Mouse (Mus musculus) heart, adult 18-20 months (tissue): ENCODE data around the gene Hsph1. TPM values are rescaled to one million over a fixed set of nuclear protein-coding genes. Genes with fewer than 3 reads are reported as not detected.
A peak's percentile ranks its signal among the peaks of the same experiment; 100 is the strongest.

ENCODE experiments used
- DNase-seq, 2 experiments: peaks; one replicate each; pipeline ENCODE4 v3.0.0; 2021 to 2022; ENCODE audit warnings: mixed read lengths in 1 of 2
- long read RNA-seq, 2 experiments: library from polyadenylated mRNA; stranded (forward); transcript quantifications; one replicate each; pipeline ENCODE4 v2.0.0; 2021
- total RNA-seq, 2 experiments: library from RNA; stranded (reverse); gene quantifications; 2 replicates each; pipeline ENCODE4 v1.2.3; 2021

Gene Hsph1
- 100 to 1,000 TPM in 1 of 2 experiments, 10 to 100 TPM in 1; 97.7 to 121 TPM for total RNA-seq
- long read RNA-seq, experiment 1, transcript Hsph1-201 (17 exons, 3,240 nt) = minor isoform, 8 of 51 reads
- long read RNA-seq, experiment 1, transcript Hsph1-211 (18 exons, 3,802 nt) = major isoform, 35 of 51 reads
- long read RNA-seq, experiment 1, partial matches to known transcripts = 5 of 51 reads
- long read RNA-seq, experiment 1, other reads (novel, unspliced or antisense) = 3 of 51 reads
- long read RNA-seq, experiment 2, transcript Hsph1-201 (17 exons, 3,240 nt) = minor isoform, 7 of 28 reads
- long read RNA-seq, experiment 2, transcript Hsph1-211 (18 exons, 3,802 nt) = major isoform, 13 of 28 reads
- long read RNA-seq, experiment 2, partial matches to known transcripts = 3 of 28 reads
- long read RNA-seq, experiment 2, other reads (novel, unspliced or antisense) = 5 of 28 reads

DNA sequence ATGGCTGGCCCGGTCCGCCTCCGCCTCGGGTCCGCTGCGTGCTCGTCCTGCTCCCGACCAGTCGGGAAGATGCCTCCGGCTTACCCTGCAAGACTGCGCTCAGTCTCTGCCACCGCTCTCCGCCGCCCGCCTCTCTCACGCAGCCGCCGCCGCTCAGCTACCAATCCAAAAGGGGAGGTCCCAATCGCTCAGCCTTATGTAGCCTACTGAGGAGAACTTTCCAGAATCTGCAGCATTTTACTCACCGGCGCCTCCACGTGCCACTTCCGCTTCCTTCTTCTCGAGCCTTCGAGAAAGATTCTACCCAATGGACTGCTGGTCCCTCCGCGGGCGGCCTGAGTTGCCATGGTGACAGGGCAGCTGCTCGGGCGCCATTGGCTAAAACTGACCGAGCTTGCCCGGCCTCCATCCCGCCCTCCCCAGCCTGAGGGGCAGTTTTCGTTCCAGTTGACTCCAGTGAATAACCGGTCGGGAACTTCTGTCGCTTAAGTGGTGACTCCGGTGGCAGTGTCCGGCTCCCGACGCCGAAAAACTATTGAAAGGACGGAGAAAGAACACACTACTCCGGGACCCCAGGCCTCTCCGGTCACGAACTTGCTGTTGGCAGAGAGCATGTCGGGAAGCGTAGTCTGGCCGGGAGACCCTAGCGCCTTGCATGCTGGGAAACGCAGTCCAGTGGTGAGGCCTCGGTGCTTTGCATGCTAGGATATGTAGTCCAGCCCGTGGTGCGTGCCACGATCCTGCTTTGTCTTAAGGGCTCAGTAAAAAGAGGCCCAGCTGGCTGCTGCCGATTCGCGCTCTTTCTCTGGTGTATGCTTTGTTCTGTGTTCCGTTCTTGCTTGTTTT lies at the start of gene Hsph1:
Gene Hsph1 (minus strand): TSS at position 302 of the 846 bp plus-strand sequence.
- peak; percentile 99 for DNase-seq

DNA sequence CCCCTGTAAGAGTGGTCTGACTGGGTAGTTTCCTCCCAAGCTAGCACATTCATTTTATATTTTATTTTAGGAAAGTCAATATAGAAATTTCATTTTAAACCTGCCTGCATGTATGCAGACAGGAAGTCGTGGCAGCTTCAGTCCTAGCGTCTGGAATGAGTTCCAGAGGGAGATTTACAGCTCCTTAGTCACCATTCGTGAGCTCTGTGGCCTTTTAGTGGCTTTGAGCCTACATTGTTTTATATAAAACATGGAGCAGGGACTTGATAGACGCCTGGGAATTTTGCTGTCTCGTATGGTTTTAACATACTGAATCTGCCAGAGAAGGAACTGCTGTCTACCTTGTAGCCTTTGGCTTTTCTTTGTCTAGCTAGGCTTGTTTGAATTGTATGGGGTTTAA lies 44.8 kb upstream of the Hsph1 start:
- no peak for DNase-seq

DNA sequence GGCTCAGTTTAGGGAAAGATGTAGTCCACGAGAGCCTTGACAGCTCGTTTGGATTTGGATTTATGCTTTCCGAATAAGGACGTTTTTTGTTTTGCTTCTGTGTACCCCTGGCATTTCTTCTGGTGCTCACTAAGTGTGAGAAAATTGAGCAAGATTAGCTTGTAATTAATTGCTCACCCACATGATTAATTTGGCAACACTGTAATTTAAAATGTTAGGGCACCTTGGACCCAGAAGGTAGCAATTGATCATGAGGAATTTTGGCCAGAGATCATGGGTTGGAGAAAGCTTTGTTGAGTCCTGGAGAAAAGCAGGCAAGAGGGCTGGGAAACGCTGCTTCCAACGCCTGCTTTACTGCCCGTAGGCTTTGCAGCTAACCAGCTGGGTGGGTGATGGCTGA lies 43.7 kb upstream of the Hsph1 start:
- DNase-seq = no peak

DNA sequence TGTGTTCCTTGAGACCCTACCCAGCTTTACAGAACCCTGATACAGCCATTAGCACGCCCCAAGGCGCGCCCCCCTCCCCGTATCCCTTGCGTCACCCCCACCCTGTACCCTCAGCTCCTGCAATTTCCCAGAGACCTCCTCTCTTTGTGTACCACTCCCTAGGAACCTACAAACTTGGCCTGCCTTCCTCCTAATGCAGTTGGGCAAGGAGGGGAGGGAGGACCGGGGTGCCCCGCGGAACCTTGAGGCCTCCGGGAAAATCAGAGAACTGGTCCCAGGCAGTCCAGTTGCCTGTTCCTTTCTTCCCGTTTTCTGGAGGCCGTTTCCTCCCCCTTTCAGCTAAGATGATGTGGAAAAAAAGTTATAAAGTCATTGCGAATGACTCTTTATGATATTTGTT lies 43.2 kb upstream of the Hsph1 start:
- peak in 1 of 2 experiments; percentile 13 for DNase-seq

GRCm38 (mm10) chr5:149678990-149679348 lies 42.8 kb upstream of the Hsph1 start:
- peak in 1 of 2 experiments; percentile 5 for DNase-seq

- peak; percentile 88 to 90 for DNase-seq
Measured at GRCm38 (mm10) chr5:149678100-149678989, 42.2 kb upstream of the Hsph1 start, which contains the start of gene B3glct. B3glct (plus strand) TSS chr5:149678230.

GRCm38 (mm10) chr5:149677196-149677595 lies 41.0 kb upstream of the Hsph1 start:
- DNase-seq = no peak

DNA sequence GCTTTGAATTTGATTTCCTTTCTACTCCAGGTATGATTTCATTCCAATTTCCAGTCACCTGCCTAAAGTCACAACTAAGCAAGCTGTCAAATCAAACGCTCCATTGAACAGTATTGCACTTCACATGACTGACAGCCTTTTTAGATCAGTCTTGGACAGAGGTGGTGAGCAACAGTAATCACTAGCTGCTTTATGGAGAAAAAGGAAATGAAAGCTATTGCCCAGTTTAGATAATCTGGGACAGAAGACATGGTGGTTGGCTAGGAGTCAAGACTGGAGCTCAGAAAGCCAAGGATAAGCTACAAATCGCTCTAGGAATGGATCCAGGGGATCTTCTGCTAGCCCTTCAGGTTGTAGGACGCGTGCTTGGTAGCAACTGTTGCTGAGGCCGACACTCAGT lies 27.2 kb upstream of the Hsph1 start:
- no peak for DNase-seq

GRCm38 (mm10) chr5:149662980-149663379 lies 26.8 kb upstream of the Hsph1 start:
- no peak for DNase-seq

DNA sequence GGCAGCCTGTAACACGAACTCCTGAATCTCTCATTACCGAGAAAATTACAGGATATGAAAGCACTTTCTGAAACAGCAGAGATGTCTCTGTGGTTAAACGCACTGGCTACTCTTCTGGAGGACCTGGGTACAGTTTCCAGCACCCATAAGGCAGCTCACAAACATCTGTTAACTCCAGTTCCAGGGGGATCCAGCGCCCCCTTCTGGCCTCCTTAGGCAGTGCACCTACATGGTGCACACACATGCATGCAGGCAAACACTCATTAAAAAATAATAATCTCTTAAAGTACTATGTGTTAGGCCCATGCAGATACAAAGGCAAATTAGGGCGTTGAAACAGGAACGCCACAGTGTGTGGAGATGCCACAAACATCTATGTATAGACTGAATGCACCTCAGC lies 25.3 kb upstream of the Hsph1 start:
- DNase-seq = no peak

- no peak for DNase-seq
Measured at GRCm38 (mm10) chr5:149659414-149659780, 23.2 kb upstream of the Hsph1 start.

GRCm38 (mm10) chr5:149658741-149659413 lies 22.7 kb upstream of the Hsph1 start:
- no peak for DNase-seq

DNA sequence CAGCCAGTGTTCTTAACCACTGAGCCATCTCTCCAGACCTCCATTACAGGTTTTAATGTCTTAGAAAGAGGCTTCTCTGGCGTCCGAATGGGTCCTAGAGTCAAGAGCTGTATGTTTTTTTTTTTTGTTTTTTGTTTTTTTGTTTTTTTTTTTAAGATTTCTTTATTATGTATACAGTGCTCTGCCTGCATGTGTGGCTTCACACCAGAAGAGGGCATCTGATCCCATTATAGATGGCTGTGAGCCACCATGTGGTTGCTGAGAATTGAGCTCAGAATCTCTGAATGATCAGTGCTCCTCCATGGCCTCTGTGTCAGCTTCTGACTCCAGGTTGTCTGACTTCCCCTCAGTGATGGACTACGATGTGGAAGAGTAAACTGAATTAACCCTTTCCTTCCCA lies 21.8 kb upstream of the Hsph1 start:
- DNase-seq = no peak

DNA sequence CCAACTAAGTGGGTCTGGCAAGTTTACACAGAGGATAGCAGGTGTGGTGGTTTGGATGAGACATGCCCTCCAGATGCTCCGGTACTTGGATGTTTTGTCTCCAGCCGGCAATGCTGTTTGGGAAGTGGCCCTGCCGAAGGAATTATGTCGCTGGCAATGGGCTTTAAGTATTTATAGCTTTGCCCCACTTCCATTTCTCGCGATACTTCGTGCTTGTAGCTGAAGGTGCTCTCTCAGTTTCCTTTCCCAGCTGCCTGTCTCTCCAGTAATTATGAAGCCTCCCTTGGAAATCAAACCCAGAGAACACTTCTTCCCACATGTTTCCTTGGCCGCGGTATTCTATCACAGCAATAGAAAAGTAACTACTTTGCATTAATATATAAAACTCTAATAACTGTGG lies 19.5 kb upstream of the Hsph1 start:
- DNase-seq = no peak

DNA sequence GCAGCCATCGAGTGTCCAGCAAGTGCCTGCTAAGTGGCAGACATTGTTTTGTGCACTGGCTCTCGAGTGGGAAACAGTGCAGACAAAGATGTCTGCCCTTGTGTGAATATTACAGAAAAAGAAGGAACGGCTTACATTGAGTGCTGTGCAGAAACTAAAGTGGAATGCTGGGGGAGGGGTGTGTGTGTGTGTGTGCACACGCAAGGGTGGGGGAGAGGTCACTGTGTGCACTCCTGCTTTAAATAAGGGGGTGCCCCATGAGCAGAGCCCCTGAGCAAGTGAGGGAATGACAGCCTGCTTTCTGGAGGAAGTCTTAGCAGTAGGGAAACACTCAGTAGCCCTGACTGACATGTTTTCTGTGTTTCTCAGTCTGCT lies 14.0 kb upstream of the Hsph1 start:
- no peak for DNase-seq

DNA sequence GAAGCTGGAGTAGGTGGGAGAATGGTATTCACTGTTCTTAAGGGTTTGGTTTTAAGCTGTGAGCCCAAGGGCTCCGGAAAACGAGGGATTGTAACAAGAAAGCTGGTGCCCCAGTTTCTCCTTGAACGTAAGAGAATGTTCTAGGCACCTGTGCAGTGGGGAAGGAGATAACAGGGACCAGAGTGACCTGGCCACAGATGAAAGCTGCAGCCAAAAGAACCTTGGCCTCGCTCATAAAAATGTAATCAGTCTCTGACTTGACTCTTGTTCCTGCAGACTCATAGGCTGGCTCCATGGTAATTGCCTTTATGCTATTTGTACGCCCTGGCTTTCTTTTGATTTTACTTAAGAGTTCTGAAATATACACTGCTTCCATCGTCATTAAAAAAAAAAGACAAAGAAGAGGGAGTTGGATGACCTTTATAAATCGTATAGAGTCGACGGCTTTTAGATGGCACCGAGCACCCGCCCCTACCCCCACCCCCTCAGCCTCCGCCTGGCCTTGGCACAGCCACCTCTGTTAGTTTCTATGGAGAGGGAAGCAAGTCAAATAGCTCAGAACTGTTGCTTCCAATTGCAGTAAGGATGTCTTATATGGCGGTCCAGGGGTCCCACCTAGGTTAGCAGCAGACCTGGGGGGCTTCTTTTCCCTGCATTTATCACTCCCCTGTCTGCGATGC lies 13.5 kb upstream of the Hsph1 start:
- DNase-seq = no peak

- no peak for DNase-seq
Measured at GRCm38 (mm10) chr5:149648895-149649406, 12.8 kb upstream of the Hsph1 start.

DNA sequence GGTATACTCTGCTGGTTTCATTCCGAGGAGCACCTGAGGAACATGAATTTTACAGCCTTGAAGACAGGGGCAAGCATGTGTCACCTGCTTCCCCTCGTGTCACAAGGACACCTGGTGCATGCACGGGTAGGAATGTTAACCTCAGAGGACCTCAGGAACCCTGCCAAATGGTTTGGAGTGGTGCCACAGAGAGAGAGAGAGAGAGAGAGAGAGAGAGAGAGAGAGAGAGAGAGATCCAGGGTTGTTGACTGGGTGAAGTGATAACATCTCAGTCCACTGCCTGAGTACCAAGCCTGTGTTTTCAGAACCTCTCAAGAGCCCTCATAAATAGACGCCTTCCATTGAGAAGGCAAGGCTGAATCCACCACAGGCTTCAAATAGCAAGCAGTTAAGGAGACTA lies 12.0 kb upstream of the Hsph1 start:
- DNase-seq = peak in 1 of 2 experiments; percentile 16

- DNase-seq = no peak
Measured at GRCm38 (mm10) chr5:149647367-149648115, 11.4 kb upstream of the Hsph1 start.
